Mouse (Mus musculus): Measurements from ENCODE around the gene Gm28048.

Gene Gm28048

GRCm38 (mm10) chr11:22990393-22991126 lies 8.7 kb upstream of the Gm28048 start, which contains the start of gene Cct4:
Gene Cct4 (plus strand): TSS chr11:22990519.
- DNase-seq (ENCODE audit: low spot score) = peak; percentile 90

- no peak for DNase-seq (ENCODE audit: low spot score)
These were observed 7.9 kb upstream of the Gm28048 start for GRCm38 (mm10) chr11:22989786-22990185.

- no peak for DNase-seq (ENCODE audit: low spot score)
These were observed 5.5 kb upstream of the Gm28048 start for GRCm38 (mm10) chr11:22987357-22987756.

DNA sequence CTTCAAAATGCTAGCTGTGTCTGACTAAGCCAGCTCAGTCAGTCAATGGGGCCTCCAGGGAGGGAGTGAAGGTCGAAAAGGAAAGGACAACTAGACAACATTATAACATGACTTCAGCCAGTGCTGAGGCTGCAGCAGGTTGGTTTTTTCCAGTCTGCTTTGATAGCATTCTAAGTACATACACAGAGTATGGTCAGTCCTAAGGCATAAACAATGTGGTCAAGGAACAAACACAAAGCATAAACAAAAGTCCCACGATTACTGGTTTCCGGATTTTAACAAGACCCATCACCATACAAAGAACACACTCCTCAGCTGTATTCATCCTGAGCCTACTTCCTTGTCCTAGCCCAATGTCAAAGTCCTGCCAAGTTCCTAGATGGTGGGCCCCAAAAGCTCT lies 3.6 kb upstream of the Gm28048 start:
- no peak for DNase-seq (ENCODE audit: low spot score)

- DNase-seq (ENCODE audit: low spot score) = no peak
These were observed 956 bp upstream of the Gm28048 start for GRCm38 (mm10) chr11:22982846-22983245.

GRCm38 (mm10) chr11:22981543-22981950 lies 343 bp downstream of the Gm28048 start:
- no peak for DNase-seq (ENCODE audit: low spot score)

DNA sequence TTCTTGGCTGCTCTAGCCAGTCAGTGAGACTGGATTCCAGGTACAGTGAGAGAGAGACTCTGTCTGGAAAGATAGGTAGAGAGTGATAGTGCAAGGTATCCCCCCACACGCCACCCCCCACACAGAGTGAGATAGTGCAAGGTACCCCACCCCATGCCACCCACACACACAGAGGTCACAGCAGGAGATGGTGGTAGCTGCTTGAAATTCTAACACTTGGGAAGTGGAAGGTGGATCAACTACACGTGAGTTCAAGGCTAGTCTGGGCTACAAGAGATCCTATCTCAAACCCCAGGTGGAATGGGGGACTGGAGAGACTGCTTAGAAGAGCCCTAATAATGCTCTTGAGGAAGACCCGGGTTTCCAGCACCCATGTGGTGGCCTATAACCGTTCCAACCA lies 849 bp downstream of the Gm28048 start:
- no peak for DNase-seq (ENCODE audit: low spot score)

DNA sequence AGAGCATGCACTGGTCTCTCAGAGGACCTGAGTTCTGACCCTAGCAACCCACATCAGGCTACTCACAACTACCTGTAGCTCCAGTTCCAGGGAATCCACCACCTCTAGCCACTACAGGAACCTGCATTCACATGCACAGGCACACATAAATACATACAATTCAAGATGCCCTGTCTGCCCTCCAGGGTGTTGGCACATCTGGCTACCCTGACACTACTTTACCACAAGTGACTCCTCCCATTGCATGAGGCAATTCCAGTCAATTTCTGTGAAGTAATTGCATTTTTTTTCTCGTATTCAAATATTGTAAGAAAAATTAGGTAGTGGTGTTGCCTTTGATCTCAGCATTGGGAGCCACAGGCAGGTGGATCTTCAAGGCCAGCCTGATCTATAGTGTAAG lies 2.7 kb downstream of the Gm28048 start:
- no peak for DNase-seq (ENCODE audit: low spot score)

GRCm38 (mm10) chr11:22978711-22979110 lies 3.2 kb downstream of the Gm28048 start:
- DNase-seq (ENCODE audit: low spot score) = no peak

DNA sequence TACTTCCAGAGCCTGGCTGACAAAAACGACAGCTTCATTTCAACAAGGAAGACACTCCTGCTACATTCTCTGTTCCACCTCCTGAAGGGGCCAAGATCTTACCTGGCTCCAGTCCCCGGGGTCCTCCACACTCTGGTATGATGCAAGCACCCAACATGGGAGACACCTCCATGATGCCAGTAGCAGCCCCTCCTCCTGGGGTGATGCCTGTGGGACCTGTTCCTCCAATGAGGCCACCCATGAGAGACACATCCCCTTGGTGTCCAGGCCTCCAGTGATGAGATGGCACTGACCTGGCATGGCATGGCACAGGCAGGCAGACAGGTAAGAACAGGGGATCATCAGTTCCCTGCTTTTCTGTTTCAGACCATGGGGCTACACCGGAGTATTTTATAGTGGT lies 3.7 kb downstream of the Gm28048 start:
- DNase-seq (ENCODE audit: low spot score) = no peak

DNA sequence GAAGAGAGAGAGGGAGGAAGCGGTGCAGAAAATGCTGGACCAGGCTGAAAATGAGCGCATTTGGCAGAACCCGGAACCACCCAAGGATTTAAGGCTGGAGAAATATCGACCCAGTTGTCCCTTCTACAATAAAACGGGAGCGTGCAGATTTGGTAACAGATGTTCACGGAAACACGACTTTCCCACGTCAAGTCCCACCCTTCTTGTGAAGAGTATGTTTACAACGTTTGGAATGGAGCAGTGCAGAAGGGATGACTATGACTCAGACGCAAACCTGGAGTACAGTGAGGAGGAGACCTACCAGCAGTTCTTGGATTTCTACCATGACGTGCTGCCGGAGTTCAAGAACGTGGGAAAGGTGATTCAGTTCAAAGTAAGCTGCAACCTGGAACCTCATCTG lies 8.3 kb downstream of the Gm28048 start:
- DNase-seq (ENCODE audit: low spot score) = no peak

- DNase-seq (ENCODE audit: low spot score) = peak; percentile 59
These were observed 9.0 kb downstream of the Gm28048 start for GRCm38 (mm10) chr11:22972746-22973526.

GRCm38 (mm10) chr11:22971835-22972709 lies 9.8 kb downstream of the Gm28048 start, which contains the start of gene Zrsr1:
Gene Zrsr1 (plus strand): TSS chr11:22972005.
- peak; percentile 22 for DNase-seq (ENCODE audit: low spot score)

DNA sequence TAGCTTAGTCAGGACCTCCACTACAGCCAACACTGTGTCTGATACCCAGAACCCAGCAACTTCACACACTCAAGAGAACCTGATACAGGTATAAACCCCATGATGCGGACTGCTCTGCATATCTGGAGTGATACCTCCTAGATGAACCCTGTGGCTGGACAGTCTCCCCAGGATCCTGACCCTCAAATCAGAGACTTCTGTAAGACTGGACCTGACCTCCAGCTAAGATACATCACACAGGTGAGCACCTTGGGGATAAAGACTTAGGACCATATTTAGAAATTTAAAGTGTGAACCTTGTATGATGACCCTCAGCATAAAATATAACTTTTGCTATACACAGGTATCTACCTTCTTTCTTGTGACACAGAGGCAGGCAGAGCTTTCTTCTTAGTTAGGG lies 11.3 kb downstream of the Gm28048 start:
- DNase-seq (ENCODE audit: low spot score) = no peak

- DNase-seq (ENCODE audit: low spot score) = no peak
These were observed 12.4 kb downstream of the Gm28048 start for GRCm38 (mm10) chr11:22969486-22969885.

- DNase-seq (ENCODE audit: low spot score) = no peak
These were observed 16.4 kb downstream of the Gm28048 start for GRCm38 (mm10) chr11:22965503-22965902.

DNA sequence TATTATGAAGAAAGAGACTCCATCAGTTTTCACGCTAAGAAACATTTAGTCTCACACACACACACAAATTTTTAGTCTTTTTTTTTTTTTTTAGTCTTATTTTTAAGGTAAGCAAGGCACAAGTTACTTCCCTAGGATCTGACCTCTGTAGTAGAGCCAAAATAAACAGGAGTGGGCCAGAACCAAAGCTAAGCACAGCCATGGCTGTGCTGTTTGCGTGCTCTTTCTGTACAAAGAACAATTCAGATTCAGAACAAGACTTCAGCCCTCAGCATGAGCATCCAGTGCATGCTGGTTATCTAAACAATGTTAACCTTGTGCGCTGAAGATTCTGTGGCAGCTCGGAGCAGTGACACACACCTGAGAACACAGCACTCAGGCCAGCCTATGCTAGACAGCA lies 17.5 kb downstream of the Gm28048 start:
- no peak for DNase-seq (ENCODE audit: low spot score)

DNA sequence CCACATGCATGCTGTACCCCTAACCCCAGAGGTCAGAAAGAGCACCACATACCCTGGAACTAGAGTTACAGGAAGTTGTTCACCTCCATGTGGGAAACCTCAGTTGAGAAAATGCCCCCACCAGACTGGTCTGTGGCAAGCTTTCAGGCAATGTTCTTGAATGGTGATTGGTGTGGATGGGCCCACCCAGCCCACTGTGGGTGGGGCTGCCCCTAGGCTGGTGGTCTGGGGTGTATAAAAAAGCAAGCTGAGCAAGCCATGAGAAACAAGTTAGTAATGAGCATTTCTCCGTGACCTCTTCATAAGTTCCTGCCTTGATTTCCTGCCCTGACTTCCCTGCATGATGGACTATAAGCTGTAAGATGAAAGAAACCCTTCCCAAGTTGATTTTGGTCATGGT lies 19.8 kb downstream of the Gm28048 start:
- no peak for DNase-seq (ENCODE audit: low spot score)

GRCm38 (mm10) chr11:22957791-22958374 lies 24.0 kb downstream of the Gm28048 start:
- no peak for DNase-seq (ENCODE audit: low spot score)

DNA sequence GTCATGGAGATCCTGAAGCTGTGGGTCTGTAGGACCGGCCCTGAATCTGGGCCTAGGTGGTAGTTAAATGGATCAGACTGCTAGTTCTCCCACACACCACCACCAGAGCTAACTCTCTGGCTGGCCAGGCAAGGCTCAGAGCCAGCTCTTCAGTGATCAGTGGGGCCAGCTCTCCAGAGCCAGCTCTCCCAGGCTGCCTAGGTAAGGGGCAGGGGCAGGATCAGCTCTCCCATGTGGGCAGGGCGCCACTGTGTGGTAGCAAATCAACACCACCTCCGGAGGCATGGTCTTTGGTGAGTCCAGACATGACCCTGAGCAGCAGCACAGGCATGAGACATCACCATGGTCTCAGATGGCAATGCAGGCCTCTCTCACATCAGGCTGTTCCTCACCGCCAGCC lies 25.1 kb downstream of the Gm28048 start:
- peak; percentile 16 for DNase-seq (ENCODE audit: low spot score)

- DNase-seq (ENCODE audit: low spot score) = no peak
These were observed 25.5 kb downstream of the Gm28048 start for GRCm38 (mm10) chr11:22956346-22956745.

- DNase-seq (ENCODE audit: low spot score) = no peak
These were observed 29.2 kb downstream of the Gm28048 start for GRCm38 (mm10) chr11:22952668-22953067.

Data from ovary, postnatal 10 days (tissue).